Mouse (Mus musculus) MEL (cell line): ENCODE data around the gene Rhoa.

ENCODE experiments used
- CTCF ChIP-seq, 3 experiments: IDR thresholded peaks in 2 of 3; conservative IDR thresholded peaks in 1 of 3; 2 replicates each; pipeline ENCODE4 v1.5.1; 2011 to 2012; ENCODE audit warnings: low read length in 3 of 3, low read depth in 2 of 3, mild to moderate bottlenecking in 2 of 3, improper control_type of control experiment in 1 of 3, inconsistent platforms in 1 of 3, mixed read lengths in 1 of 3, moderate library complexity in 1 of 3; ENCODE audit not compliant: control insufficient read depth in 1 of 3, insufficient read depth in 1 of 3, poor library complexity in 1 of 3, severe bottlenecking in 1 of 3
- EP300 ChIP-seq, 2 experiments: IDR thresholded peaks; 2 replicates each; pipeline ENCODE4 v1.6.1; 2011; ENCODE audit warnings: improper control_type of control experiment in 2 of 2, low read length in 2 of 2, low read depth in 1 of 2, mild to moderate bottlenecking in 1 of 2
- MAX ChIP-seq: IDR thresholded peaks from 2 replicates; pipeline ENCODE4 v1.6.1; 2011; ENCODE audit warnings: low read length, improper control_type of control experiment
- MXI1 ChIP-seq: IDR thresholded peaks from 2 replicates; pipeline ENCODE4 v1.6.1; 2011; ENCODE audit warnings: mild to moderate bottlenecking, low read depth, low read length, improper control_type of control experiment
- POLR2A ChIP-seq, 2 experiments: IDR thresholded peaks; 2 replicates each; pipeline ENCODE4 v1.6.1; 2011 to 2012; ENCODE audit warnings: low read length in 2 of 2, mild to moderate bottlenecking in 2 of 2, control low read depth in 1 of 2, improper control_type of control experiment in 1 of 2, low read depth in 1 of 2, moderate library complexity in 1 of 2; ENCODE audit not compliant: control insufficient read depth in 1 of 2, insufficient read depth in 1 of 2, poor library complexity in 1 of 2
- RCOR1 ChIP-seq: IDR thresholded peaks from 2 replicates; pipeline ENCODE4 v1.6.1; 2012; ENCODE audit warnings: low read depth, mild to moderate bottlenecking, inconsistent platforms, low read length, improper control_type of control experiment
- USF1 ChIP-seq: IDR thresholded peaks from 2 replicates; pipeline ENCODE4 v1.6.1; 2014; ENCODE audit warnings: low read depth, mild to moderate bottlenecking, inconsistent platforms, low read length, improper control_type of control experiment, moderate library complexity
- ZMIZ1 ChIP-seq: IDR thresholded peaks from 2 replicates; pipeline ENCODE4 v1.6.1; 2012; ENCODE audit warnings: low read depth, mild to moderate bottlenecking, inconsistent platforms, low read length, improper control_type of control experiment, moderate library complexity

GRCm38 (mm10) chr9:108337848-108338550, 32.1 kb downstream of the Rhoa start:
- TF ChIP-seq MXI1 (no peak), POLR2A (IDR thresholded peaks at IDR 0.05; ENCODE audit: control insufficient read depth in 1 of 2, insufficient read depth in 1 of 2, low read depth in 1 of 2, low read length in 2 of 2, poor library complexity in 1 of 2) (no peak), CTCF (IDR thresholded peaks at IDR 0.05 in 2 of 3, conservative IDR thresholded peaks at IDR 0.05 in 1 of 3; ENCODE audit: control insufficient read depth in 1 of 3, insufficient read depth in 1 of 3, low read depth in 2 of 3, low read length in 3 of 3, poor library complexity in 1 of 3, severe bottlenecking in 1 of 3) (no peak), ZMIZ1 (no peak), MAX (0 out of 2 replicates have a peak, but pooled peaks have one; percentile 56), USF1 (no peak), EP300 (IDR thresholded peaks at IDR 0.05; ENCODE audit: low read depth in 1 of 2, low read length in 2 of 2) (no peak), RCOR1 (no peak)
